Mouse (Mus musculus) brain, embryonic 14.5 days (tissue): ENCODE data around the gene Erp29. TPM values are rescaled to one million over a fixed set of nuclear protein-coding genes. Genes with fewer than 3 reads are reported as not detected.
"Not testable (repeated sequence)": the region's sequence is repeated elsewhere in the genome, so short reads cannot be mapped to it uniquely, and the experiment has no call there.

Source experiments
- DNase-seq: peaks from one replicate; pipeline ENCODE4 v3.0.0-alpha.2; 2011; ENCODE audit warnings: low read depth
- CTCF ChIP-seq: fragments of 200-500 bp; IDR thresholded peaks from 2 replicates; pipeline ENCODE4 v1.5.1; 2012; ENCODE audit warnings: inconsistent platforms, mild to moderate bottlenecking, moderate library complexity, borderline replicate concordance; ENCODE audit not compliant: insufficient read depth, insufficient read length; ENCODE audit errors: extremely low read depth
- POLR2A ChIP-seq: fragments of 200-500 bp; IDR thresholded peaks from 2 replicates; pipeline ENCODE4 v1.6.1; 2012; ENCODE audit warnings: mild to moderate bottlenecking, inconsistent platforms, borderline replicate concordance; ENCODE audit not compliant: poor library complexity, insufficient read depth, insufficient read length, severe bottlenecking; ENCODE audit errors: extremely low read depth
- polyA plus RNA-seq: library from polyadenylated mRNA; depleted of rRNA; stranded (reverse); fragments of >200 nt; gene quantifications from 2 replicates; pipeline ENCODE4 v1.2.3, GENCODE M21; 2012; rRNA removed

Erp29 gene
- 110 and 121 TPM in 2 replicates for polyA plus RNA-seq

DNA sequence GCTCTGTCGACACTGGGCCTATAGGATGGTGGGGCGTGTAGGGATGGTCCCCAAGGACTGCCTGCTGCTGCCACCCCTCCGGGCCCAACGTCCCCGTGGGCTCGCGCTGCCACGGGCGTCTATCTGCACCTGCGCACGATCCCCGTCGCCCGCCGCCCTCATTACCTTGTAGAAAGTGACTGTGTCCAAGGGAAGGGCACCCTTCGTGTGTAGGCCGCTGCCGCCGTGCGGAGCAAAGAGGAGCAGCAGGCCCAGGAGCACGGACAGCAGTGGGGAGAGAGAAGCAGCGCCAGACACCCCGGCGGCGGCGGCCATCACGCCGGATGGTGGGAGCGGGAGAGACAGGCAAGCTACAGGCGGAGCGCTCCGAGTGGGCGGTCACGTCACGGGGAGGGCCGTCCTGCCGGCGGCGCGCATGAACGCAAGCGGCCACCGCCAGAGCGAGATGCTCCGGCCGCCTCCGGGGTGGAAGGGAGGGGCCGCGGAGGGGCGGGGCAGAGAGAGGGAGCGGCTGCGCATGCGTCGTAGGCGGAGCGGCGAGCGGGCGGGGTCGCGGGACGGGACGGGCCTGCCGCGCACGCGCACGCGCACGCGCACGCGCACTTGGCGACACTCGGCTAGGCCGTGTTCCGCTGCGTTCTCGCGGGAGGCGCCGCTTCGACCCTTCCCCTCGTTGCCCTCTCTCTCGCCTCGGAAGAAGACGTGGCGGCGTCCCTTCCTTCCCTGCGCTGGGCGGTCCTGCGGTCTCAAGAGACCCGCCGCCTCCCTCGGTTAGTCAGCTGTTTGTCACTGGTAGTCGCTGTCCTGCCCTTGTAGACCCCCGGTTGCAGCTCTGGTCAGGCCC, at the start of gene Erp29:
Erp29 (minus strand) TSS at position 481 of the 844 bp plus-strand sequence.
- peak; percentile 98 for DNase-seq

DNA sequence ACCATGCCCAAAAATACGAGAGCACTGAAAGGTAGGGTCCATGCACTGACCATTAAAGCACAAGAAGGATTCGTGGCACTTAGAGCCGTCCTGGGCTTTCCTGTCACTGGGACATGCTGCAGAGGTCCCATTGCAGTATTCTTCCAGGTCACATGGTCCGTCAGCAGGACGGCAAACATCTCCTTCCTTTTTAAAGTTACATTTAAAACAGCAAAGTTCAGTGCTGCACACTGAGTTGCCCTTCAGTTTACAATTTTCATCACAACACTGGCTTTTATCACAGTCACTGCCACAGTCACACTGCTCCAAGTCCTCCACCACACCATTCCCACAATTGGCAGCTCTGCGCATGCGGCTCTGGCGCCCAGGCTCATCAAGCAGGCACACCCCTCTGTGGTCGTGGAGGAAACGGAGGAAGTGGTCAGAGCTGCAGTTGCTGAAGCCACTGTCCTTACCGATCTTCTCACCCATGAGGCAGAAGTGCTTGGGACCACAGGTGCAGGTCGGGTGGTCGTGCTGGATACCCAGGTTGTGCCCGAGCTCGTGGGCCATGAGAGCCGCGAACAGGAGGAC, 49.2 kb upstream of the Erp29 start:
- not testable (repeated sequence) for DNase-seq

More for the DNA sequence above, at the start of gene Erp29:
- TF ChIP-seq POLR2A (peak; percentile 94), CTCF (no peak)

DNA sequence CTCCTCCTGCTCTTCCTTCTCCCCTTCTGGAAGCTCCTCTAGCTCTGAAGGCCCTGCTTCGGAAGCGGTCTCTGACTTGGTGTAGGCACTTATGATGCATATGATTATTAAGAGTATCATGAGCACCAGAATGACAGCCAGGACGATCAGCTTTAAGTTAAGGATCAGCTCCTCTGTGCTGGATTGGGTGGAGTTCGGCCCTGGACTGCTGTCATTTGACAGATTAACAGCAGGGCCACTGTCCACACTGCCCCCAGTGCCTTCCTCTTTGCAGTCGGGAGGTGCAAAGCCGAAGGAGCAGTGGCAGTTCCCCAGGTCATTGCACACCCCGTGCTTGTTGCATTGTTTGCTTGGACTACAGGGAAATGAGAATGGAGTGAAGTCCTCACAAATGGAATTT, 48.4 kb upstream of the Erp29 start:
- TF ChIP-seq CTCF: no peak
- DNase-seq: no peak

DNA sequence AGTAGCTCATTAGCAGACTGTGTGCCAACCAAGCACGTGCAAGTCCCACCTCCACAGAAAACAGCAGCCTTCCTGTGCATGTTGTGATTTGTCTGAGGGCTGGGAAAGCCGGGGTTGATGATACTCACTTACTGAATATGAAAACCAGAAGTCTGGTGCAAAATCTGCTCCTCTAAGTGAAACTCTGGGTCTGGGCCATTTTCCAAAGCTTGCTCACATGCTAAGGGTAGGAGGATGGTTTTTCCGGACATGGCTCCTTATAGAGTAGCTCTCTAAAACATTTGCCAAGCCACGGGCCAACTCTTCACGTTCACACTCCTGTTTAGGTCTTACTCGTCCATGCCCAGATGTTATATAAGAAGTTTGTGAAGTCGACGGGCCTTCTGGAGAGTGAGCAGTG, 41.0 kb upstream of the Erp29 start:
- TF ChIP-seq POLR2A (no peak), CTCF (no peak)
- DNase-seq: no peak

DNA sequence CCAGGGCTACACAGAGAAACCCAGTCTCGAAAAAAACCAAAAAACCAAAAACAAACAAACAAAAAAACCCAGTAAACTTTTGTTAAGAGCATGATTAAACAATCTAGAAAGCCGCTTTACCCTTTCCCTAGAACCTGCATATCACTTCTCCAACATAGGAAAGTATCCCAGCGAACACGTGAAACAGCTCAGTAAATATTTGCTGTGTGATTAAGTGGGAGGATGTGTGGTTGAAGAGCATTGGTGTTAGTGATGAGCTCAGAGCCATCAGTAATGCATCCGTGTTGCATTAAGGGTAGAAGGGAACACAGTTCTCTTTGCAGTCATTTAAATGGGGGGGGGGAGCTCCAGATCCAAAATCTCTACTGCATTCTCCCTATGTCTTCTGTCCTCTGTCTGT, 32.5 kb upstream of the Erp29 start:
- no peak for TF ChIP-seq CTCF
- TF ChIP-seq POLR2A: no peak

DNA sequence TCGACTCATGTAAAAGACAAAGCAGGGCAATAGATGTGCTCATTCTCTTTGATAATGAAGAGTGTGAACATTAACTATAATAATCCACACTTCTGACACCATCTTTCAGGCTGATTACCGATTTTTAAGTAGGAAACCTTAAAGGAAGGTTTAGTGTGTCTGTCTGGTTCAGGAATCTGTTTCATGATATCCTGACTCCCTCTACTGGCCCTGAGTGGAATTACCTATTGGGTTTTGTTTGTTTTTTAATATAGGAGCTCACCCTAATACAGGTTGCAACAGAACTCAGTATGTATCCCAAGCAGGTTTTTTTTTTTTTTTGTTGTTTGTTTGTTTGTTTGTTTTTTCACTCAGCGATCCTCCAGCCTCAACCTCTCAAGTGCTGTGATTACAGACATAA, 25.4 kb upstream of the Erp29 start:
- TF ChIP-seq CTCF (0 out of 2 replicates have a peak, but pooled peaks have one; percentile 9), POLR2A (no peak)
- DNase-seq: peak; percentile 82

More for the DNA sequence above, 32.5 kb upstream of the Erp29 start:
- DNase-seq: no peak

DNA sequence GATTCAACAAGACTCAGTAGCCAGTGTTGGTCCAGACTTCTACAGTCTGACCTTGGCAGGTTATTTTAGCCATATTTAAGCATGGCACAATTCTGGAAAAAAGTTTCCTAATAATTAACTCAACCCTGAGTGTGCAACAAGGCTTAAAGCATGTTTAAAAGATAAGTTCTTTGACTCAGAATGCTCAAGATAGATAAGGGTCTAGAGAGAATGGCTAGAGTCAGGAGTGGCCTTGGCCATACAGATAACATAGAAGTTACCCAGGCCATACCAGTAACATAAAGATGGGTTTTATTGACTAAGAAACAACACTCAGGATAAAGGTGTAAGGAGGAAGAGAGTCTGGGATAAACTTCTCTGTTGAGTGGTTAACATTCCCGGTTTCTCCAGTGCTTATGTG, 23.7 kb upstream of the Erp29 start:
- DNase-seq: no peak
- TF ChIP-seq CTCF (no peak), POLR2A (no peak)

DNA sequence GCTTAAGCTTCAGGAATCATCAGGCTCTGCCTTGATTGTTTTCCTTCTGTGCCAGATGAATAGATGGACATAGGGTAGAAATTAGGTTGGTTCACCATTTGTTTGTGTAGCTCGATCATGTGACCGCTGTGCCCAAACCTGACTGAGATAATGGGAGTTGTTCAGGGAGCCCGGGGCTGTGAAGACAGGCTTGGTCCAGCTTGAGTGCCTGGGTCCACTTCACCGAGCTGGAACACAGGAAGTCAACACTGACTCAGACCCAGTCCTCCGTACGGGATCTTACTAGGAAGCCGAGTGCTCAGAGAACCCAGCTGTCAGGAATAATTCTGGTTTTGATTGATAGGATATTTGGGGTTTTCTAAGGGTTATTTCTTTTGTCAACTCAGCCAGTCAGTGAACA, 22.3 kb upstream of the Erp29 start:
- no peak for TF ChIP-seq POLR2A
- no peak for TF ChIP-seq CTCF
- no peak for DNase-seq

DNA sequence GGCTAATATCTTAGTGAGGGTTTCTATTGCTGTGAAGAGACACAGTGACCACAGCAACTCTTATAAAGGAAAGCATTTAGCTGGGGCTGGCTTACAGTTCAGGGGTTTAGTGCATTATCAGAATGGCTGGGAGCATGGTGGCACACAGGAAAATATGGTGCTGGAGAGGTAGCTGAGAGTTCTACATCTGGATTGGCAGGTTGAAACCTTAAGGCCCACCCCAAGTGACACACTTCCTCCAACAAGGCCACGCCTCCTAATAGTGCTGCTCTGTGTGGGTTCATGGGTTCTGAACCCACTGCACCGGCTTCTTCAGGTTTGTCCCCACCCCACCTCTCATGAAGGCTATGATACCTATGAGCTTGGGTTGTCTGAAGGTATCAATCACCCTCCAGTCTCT, 20.1 kb upstream of the Erp29 start:
- DNase-seq: no peak
- TF ChIP-seq POLR2A: no peak

DNA sequence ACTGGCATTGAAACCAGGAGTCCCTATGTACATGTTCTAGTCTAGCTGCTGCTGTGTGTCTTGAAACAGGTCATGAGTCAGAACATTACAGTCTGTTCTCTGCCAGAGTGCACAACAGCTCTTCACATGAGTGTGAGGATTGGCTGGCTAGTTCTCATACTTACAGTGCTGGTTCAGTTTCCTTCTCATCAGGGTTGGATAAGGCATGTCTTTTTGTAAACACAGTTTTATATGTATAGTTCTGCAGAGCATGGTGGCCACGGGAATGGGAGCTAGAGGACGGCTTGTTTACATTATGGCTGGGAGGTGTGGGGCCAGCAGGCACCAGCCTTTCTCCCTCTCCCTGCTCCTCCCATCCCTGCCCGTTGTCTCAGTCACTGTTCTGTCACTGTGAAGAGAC, 17.3 kb upstream of the Erp29 start:
- no peak for TF ChIP-seq POLR2A
- DNase-seq: no peak

DNA sequence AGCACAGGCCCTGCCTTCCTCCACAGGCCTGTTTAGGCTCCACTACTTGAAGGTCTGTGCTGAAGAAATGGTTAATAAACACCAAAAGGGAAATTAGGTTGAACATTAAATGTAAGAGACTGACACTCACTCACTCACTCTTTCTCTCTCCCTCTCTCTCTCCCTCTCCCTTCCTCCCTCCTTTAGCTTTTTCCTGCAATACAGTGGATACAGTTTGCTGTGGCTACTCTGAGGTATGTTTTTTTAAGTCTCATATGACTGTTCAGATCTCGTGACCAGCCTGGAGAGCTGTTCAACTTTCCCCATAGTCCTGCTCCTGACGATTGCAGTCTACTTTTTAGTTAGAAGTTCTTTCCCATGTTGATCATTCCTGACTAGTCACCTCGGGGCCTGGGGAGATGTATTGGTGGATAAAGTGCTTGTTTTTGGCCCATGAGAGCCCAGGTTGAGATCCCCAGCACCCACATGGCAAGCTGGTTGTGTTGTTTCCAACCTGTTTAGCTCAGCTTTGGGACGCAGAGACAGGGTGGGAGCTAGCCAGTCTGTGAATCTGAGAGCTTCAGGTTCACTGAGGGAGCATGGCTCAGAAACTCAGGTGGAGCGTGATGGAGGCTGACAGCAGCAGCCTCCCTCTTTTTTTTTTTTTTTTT, 11.4 kb upstream of the Erp29 start:
- no peak for DNase-seq
- TF ChIP-seq CTCF: no peak
- TF ChIP-seq POLR2A: no peak

DNA sequence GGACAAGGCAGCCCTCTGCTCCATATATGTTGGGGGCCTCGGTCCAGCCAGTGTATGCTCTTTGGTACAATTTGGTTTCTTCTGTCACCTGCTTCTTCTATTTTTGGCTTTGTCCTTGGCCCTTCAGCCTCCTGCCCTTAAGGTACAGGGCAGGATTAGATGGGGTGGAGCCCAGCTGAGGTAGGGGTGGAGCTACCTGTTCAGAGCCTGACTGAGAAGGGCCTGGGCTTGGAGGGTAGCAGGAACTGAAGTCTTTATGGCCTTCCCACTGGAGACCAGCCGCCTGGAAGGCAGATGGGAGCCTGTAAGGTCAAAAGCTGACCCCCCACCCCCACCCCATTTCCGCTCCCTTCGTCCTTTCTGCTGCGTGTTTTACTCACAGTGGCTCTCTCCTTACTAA, 10.7 kb upstream of the Erp29 start:
- no peak for TF ChIP-seq CTCF
- no peak for TF ChIP-seq POLR2A
- DNase-seq: no peak

DNA sequence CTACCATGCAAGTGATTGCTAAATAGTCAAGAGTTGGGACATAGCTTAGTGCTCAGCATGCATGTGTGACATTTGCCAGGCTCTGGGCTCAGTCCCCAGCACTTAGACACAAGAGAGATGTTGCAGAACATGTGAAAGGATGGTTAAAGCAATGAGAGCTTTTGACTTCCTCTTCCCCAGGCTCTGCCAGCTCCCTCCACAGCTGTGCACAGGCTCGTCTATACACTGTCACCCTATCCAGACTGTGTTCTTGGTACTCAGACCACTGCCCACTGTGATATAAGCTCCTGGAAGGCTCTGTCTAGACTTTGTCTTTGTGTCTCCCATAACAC, 9.8 kb upstream of the Erp29 start:
- TF ChIP-seq POLR2A: no peak
- TF ChIP-seq CTCF: no peak

More for the DNA sequence above, 9.8 kb upstream of the Erp29 start:
- DNase-seq: no peak
